Mouse (Mus musculus) mesoderm, embryonic 11.5 days (tissue): Measurements from ENCODE around the gene Olfr1555-ps1.
"Not testable (repeated sequence)": the region's sequence is repeated elsewhere in the genome, so short reads cannot be mapped to it uniquely, and the experiment has no call there.

ENCODE experiments used
- DNase-seq: peaks from one replicate; pipeline ENCODE4 v3.0.0-alpha.2; 2012; ENCODE audit warnings: low read depth, low spot score

Olfr1555-ps1 gene

GRCm38 (mm10) chr19:12170062-12170599, at the start of gene Olfr1555-ps1:
Olfr1555-ps1 (minus strand) TSS chr19:12170112.
- not testable (repeated sequence) for DNase-seq

DNA sequence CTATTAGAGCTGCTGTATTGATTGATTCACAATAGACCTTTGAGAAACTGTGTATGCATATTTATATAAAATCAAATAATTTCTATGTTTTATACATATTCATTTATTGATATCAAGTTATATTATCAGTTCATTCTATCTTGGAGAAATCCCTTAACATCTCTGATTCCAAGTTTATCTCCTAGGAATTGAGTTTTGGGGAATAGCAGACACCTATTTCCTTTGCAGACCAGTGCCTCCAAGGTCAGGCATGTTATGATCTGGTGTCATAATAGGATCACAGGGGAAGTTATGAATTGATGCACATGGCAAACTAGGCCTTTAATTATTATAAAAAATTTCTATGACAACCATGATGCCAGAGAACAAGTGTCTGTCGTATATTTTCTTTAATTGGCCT, 30.4 kb upstream of the Olfr1555-ps1 start, which contains the start of gene Olfr1431:
Gene Olfr1431, plus strand, starts transcription at position 301 of the 400 bp plus-strand sequence.
- DNase-seq = no peak

- DNase-seq = not testable (repeated sequence)
Measured at GRCm38 (mm10) chr19:12199076-12199475, 29.2 kb upstream of the Olfr1555-ps1 start.

DNA sequence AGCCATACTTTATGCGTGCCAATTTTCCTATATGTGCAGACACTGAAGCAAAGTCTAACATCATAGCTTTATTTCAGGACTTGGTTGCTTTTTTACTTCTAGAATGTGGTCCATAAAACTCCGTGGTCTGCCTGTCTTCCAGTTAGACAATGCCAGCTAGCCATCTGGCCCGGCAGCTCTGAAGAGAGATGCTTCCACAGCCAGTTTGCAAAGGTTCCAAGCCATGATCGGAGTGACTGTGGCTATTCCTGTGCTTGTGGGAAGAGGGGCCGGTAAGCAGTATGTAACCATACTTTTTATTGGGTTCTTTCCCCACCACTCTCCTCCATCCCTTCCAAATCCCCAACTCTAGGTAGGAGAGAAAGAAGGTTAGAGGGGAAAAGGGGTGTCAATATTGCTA, 5.5 kb upstream of the Olfr1555-ps1 start:
- not testable (repeated sequence) for DNase-seq

DNA sequence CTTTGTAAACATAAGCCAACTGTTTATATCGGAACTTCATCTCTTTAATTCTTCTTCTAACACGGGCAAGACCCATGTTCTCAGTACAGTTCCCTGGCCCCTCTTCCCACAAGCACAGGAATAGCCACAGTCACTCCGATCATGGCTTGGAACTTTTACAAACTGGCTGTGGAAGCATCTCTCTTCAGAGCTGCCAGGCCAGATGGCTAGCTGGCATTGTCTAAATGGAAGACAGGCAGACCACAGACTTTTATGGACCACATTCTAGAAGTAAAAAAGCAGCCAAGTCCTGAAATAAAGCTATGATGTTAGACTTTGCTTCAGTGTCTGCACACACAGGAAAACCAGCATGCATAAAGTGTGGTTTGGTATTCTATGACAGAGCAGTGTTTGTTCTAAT, 24.5 kb downstream of the Olfr1555-ps1 start:
- no peak for DNase-seq

DNA sequence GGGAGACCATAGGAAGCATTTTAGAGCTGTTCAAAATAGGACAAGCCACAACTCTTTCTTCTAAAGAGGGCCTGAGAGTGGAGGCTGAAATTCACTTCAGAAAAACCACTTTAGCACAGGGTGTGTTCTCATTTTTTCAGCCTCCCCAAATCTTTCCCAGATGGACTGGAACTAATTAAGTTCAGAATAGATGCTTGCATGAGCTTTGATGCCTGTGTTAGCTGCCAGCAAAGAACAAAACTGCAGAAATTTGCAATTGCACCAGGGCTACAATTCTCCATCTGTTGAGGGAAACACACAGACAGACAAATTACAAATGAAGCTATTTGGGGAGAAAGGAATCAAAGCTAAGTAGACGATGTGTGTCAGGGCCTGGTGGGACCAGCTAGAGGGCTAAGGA, 26.6 kb downstream of the Olfr1555-ps1 start:
- no peak for DNase-seq

DNA sequence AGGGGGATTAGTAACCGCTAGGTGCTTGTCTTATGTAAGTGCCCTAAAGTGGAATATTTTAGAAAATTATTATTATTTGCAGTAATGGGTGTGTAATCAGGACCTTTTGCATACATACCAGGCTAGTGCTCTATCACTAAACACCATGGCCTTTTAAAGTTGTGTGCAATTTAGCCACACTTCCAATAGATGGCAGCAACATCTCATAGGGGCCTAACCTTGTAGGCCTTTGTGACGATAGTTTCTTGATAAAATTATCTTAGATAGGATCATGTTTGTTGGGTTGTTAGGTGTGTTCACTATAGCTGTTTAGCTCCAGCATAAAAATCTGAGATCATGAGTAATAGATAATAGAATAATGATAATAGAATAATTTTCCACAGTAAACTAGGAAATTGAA, 35.6 kb downstream of the Olfr1555-ps1 start:
- peak; percentile 18 for DNase-seq

DNA sequence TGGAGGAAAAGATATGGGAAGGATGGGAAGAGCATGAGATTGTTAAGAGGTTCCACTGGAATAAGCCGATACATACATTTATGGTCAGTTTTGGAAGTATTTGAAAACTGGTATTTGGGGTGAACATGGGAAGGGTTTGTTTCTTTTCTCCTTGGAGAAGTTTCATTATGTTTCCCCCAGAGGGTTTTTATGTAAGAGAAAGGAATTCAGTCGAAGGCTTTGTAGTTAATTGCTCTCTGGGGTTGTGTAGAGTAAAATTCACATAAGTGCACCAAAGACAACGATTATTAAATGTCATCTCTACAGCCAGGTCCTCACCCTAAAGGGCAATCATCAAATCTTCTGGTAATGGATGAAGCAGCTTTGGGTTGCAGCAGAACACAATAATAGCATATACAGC, 46.8 kb downstream of the Olfr1555-ps1 start, which contains the start of gene Olfr76:
Gene Olfr76, minus strand, starts transcription at position 101 of the 400 bp plus-strand sequence.
- DNase-seq = no peak

GRCm38 (mm10) chr19:12116464-12116863, 53.4 kb downstream of the Olfr1555-ps1 start:
- DNase-seq = no peak

DNA sequence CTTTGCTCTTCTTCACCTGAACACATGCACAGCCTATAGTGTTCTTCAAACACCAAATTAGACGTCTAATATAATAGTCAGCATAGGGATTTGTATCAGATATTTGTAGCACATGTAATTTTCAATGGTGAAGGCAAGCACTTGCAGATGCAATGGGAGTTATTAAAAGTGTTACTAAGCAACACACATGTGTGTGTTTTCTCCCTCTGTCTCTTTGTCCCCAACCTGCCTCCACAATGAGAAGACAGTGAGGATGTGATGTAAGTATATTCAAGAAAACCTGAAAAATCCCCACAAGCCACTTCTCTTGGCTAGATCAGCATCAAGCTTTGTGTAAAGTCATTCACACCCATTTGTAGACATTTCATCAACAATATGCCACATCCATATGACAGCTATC, 54.1 kb downstream of the Olfr1555-ps1 start, which contains the start of gene Olfr1428:
Gene Olfr1428, minus strand, starts transcription at position 101 of the 400 bp plus-strand sequence.
- DNase-seq = no peak
